Mouse (Mus musculus) natural killer cell, adult 2 months (primary cell): ENCODE measurements around the gene Pgap2.

Experiments used
- DNase-seq, 2 experiments: peaks; one replicate each; pipeline ENCODE4 v3.0.0; 2022; ENCODE audit warnings: low spot score in 2 of 2

Gene Pgap2

GRCm38 (mm10) chr7:102239591-102239990, 29.6 kb downstream of the Pgap2 start:
- no peak for DNase-seq

- DNase-seq = no peak
These were observed 32.4 kb downstream of the Pgap2 start for GRCm38 (mm10) chr7:102242371-102242770.

DNA sequence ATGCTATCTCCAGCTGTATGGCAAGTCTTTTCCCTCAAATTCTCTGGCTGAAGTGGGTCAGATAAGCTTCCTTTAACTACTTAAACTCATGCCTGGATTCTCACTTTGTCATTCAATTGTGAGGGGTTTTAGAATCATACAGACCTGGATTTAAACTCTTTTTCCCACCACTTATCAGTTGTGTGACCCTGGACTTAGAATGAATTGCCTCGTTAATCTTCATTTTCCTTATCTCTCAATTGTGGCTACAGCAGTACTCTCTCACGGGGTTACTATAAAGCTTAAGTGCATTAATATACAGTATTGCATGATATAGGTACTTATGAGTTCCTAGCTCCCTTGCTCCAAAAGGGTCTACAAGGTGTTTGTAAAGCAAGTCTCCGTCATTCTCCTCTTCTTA, 32.9 kb downstream of the Pgap2 start:
- DNase-seq = no peak

GRCm38 (mm10) chr7:102243870-102244269, 33.9 kb downstream of the Pgap2 start:
- DNase-seq = peak in 1 of 2 experiments; percentile 17

DNA sequence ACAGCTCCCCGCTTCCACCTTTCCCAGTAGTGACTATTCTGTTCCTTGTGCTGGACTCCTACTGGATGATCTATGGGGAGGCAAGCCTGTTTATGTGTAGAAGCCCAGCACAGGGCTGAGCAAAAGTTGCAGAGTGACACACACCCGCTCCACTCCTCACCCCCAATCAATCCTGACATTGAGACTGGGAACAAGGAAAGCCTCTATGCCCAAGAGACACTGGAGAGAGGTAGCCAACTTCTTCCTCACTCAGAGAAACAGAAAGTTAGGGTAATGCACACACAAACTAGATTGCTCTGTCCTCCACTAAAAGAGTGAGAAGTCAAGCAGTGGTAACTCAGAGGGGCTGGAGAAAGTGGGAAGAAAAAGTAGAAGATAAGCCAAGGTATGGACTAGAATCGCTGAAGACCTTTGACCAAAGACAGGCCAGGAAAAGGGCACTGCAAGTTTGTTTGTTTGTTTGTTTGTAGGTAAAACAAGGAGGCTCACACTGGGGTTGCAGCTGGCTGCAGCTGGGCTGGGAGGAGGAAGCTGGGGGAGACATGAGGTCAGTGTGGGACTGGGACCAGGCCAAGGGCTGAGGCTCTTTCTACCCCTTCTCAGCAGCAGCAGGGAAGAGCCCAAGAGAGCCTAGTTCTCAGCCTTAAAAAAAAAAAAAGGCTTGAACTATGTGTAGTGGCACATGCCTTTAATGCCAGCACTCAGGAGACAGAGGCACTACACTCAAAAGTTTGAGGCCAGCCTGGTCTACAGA, 35.0 kb downstream of the Pgap2 start:
- DNase-seq = no peak

GRCm38 (mm10) chr7:102245775-102246174, 35.8 kb downstream of the Pgap2 start:
- no peak for DNase-seq

GRCm38 (mm10) chr7:102246265-102246664, 36.3 kb downstream of the Pgap2 start:
- DNase-seq = no peak

DNA sequence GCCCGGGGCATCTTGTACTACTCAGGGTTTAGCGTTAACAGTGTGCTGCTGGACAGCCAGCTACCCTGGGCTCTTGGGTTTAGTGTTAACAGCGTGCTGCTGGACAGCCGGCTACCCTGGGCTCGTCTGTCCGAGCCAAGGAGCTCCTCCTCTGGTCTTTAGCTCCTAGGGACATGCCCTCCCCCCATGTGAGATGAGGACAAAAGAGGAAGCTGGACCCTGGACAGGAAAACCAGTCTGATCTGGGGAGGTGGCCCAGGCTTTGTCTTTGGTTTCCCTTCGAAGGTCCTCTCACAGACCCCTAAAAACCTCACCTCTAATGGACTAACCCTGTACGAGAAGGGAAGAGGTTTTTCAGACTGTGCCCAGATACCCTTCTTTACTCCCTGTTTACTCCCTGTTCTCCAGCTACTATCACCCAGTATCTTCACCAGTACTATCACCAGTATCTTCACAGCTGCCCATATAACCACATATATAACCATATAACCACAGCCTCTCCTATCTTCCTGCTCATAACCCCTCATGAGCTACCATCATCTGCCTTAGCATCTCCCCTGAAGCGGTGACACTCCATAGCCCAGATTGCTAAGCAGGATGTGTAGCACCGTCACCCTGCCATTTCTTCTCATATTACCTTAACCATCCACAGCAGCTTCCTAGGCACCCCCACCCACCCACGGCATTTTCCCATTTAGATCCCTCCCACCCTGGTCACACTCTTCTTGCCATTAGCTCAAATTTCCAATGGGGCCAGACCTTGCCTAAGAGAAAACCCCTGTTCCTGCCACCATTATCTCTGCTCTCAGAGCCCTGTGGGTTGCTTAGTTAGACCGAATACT, 37.2 kb downstream of the Pgap2 start:
- DNase-seq = no peak

DNA sequence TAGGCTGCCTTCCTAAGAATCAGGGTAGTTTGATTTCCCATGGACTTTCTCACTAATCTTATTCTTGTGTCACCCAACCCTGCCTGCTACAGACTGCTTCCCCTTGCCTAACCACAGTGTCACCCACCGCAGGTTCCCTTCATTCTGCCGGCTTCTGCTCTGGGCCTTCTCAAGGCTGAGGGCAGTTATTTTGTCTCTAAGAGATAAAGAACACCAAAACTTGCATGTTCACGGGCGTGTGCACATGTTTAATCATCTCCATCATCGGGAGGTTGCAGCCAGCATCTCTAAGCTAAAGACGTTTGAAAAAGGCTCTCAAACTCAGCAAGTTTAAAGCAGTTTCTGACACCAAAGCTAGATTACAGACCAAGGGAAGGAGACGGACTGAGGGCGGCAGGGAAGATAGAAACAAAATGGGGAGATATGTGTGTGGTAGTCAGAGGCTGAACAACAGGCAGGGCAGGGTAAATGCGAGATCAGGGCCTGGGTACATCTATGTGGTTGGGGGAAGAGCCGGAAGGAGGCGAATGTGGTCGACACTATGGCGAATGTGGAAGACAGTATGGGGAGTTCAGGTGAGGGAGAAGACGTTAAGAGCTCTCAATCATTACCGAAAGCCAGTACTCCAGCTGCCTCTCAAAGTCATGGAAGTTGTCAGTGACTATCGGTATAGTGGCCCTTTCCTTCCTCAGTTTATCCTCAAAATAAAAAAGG, 38.8 kb downstream of the Pgap2 start:
- peak; percentile 58 to 60 for DNase-seq

GRCm38 (mm10) chr7:102249531-102249895, 39.5 kb downstream of the Pgap2 start:
- peak in 1 of 2 experiments; percentile 68 for DNase-seq

DNA sequence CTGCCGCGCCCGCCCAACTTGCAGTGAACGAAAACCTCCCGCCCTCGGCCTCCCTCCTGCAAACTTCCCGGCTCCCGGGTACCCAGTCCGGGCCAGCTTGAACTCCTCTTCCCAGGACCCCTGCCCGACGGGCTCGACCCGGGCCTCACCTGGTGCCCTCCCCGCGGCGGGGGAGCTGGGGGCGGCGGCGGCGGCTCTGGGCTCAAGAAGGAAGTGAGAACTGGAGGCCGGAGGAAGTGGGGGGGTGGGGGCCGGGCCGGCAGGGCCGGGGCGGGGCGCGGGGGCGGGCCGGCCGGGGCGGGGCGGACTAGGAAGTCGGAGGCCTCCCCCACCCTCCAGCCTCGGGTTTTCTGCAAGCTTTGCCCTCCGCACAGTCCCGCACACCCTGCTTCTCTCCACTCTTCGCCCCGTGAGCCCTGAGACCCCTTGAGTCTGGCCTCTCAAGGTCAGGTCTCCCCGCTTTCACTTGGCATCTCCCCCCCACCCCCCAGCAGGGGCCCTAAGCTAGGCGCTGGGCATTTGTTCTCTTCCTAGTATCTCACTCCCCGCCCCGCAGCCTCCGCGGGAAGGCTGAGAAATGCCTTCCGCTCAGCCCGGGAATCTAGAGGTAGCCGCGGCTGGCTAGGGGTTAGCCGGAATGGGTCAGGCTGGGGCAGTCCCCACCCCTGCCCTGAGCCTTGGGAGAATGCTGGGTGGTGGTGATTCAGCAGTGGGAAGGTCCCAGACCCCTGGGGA, 40.1 kb downstream of the Pgap2 start:
- peak; percentile 68 to 74 for DNase-seq

DNA sequence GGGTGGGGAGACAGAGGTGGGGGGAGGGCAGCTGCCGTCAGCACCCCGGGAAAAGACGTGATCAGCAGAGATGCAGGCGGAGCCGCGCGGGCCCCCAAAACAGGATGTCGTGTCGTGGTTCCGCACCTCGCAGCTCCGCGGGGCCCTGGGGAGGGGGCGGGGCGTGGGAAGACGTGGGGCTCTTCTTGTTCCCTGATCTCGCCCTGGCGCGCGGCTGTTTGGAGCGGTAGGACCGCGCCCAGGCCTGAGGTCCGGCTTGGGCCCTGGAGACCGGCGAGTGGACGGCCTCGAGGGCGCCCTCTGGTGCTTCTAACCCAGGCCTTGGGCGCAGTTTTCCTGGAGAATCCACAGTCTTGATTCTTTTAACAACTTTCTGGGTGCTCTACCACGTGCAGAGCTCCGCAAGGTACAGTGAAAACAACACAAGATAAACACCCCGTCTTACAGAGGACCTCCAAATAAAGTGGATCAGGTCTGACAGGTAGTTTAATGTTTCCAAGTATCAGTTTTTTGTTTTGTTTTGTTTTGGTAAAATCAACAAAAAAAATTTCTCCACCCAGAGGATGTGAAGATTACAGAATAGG, 40.7 kb downstream of the Pgap2 start:
- peak; percentile 93 to 94 for DNase-seq

DNA sequence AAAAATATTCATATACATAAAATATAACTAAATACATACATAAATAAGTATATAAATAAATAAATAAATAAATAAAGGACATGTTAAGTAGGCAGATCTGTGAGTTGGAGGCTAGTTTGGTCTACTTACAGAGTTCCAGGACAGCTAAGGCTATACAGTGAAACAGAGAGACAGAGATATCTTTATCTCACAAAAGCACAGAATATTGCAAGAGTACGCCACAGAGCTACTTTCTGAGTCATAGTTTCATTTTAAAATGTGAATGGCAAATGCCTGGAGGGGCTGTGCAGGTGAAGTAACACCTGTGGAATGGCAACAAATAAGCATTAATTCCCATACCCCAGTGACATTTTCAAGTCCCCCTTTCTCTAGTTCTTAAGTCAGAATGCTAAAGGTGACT, 43.6 kb downstream of the Pgap2 start:
- DNase-seq = no peak

- DNase-seq = no peak
These were observed 45.9 kb downstream of the Pgap2 start, which contains the start of gene Rhog for GRCm38 (mm10) chr7:102255954-102256353. Gene Rhog, minus strand, starts transcription at chr7:102256054.

- DNase-seq = no peak
These were observed 46.6 kb downstream of the Pgap2 start for GRCm38 (mm10) chr7:102256636-102257035.

- DNase-seq = peak; percentile 71 to 81
These were observed 48.2 kb downstream of the Pgap2 start for GRCm38 (mm10) chr7:102258189-102258588.

GRCm38 (mm10) chr7:102258753-102259152, 48.7 kb downstream of the Pgap2 start:
- no peak for DNase-seq

GRCm38 (mm10) chr7:102259716-102260479, 49.9 kb downstream of the Pgap2 start:
- DNase-seq = no peak

DNA sequence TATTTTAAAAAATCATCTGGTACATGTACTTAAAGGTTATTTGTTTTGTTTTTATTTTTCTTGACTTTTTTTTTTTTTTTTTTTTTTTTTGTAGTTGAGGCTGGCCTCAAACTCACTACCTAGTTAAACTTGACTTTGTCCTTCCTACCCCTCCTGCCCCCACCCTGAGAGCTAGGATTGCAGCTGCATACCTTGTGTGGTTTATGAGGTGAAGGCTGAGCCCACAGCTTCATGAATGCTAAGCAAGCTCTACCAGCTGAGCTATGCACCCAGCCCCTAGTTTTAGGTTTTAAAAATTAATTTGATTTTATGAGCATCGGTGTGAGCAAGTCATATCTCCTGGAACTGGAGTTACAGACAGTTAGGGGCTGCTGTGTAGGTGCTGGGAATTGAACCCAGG, 50.5 kb downstream of the Pgap2 start:
- DNase-seq = no peak

GRCm38 (mm10) chr7:102263020-102263419, 53.0 kb downstream of the Pgap2 start:
- no peak for DNase-seq
